Mouse (Mus musculus) heart, embryonic 16.5 days (tissue): ENCODE results near the gene Cerkl. TPM values are rescaled to one million over a fixed set of nuclear protein-coding genes. Genes with fewer than 3 reads are reported as not detected.

Experiments used
- ATAC-seq: fragments of 200-750 bp; cut with Nextera tagmentation; replicated peaks from 2 replicates; pipeline ENCODE4 v1.8.0; 2017; ENCODE audit warnings: moderate number of reproducible peaks; ENCODE audit not compliant: insufficient read depth, low FRiP score; ENCODE audit errors: extremely low read depth
- H3K27ac ChIP-seq: fragments of 300-500 bp; sonication (generic); 2 replicates; pipeline ENCODE4 v1.5.1; 2014; ENCODE audit warnings: mild to moderate bottlenecking, low read length, control low read depth, moderate library complexity
- H3K27me3 ChIP-seq: fragments of 300-500 bp; sonication (generic); 2 replicates; pipeline ENCODE4 v1.6.1; 2014; ENCODE audit warnings: low read length, mixed read lengths; ENCODE audit not compliant: control insufficient read depth, insufficient read depth
- H3K36me3 ChIP-seq: fragments of 300-500 bp; sonication (generic); 2 replicates; pipeline ENCODE4 v1.6.1; 2014; ENCODE audit not compliant: control insufficient read depth, insufficient read depth
- H3K4me1 ChIP-seq: fragments of 300-500 bp; sonication (generic); 2 replicates; pipeline ENCODE4 v1.6.1; 2014; ENCODE audit warnings: low read length, mixed read lengths; ENCODE audit not compliant: control insufficient read depth, insufficient read depth
- H3K4me2 ChIP-seq: fragments of 300-500 bp; sonication (generic); 2 replicates; pipeline ENCODE4 v1.6.1; 2014; ENCODE audit warnings: low read depth, mild to moderate bottlenecking, control low read depth, low read length
- H3K4me3 ChIP-seq: fragments of 300-500 bp; sonication (generic); 2 replicates; pipeline ENCODE4 v1.5.1; 2014; ENCODE audit warnings: mild to moderate bottlenecking, control low read depth, low read length
- H3K9ac ChIP-seq: fragments of 300-500 bp; sonication (generic); 2 replicates; pipeline ENCODE4 v1.6.1; 2014; ENCODE audit warnings: low read length, control low read depth
- H3K9me3 ChIP-seq: fragments of 300-500 bp; sonication (generic); replicated peaks from 2 replicates; pipeline ENCODE4 v1.6.1; 2016; ENCODE audit warnings: low read length; ENCODE audit not compliant: control insufficient read depth
- WGBS: fragments of 180-500 bp; shearing (Covaris S2); extraction: QIAGEN DNeasy Blood & Tissue Kit; methylation state at CpG from one replicate; pipeline ENCODE4 v1.1.7; 2014; 5-methylcytosine and 5-hydroxymethylcytosine counted together
- polyA plus RNA-seq: library from polyadenylated mRNA; unstranded; fragments of >200 nt; fragmentation: Nextera tagmentation; extraction: Ambion mirVana; gene quantifications from 2 replicates; pipeline ENCODE4 v1.2.1, GENCODE M21; 2015

Gene Cerkl
- polyA plus RNA-seq, 1 experiment from 2014 or later, result 0.42 TPM

- H3K36me3 ChIP-seq, result no peaks in the 10 kb centered on the region
- H3K27ac ChIP-seq, result no peak overlapping the region
- H3K4me3 ChIP-seq, result no peak overlapping the region
- WGBS, result 81% methylated on average over 3 of the region's 3 CpGs
- H3K9ac ChIP-seq, result no peak overlapping the region
- ATAC-seq, result no peak
- no peak overlapping the region for H3K4me2 ChIP-seq
- H3K27me3 ChIP-seq, result no peaks in the 10 kb centered on the region
- no peaks in the 10 kb centered on the region for H3K4me1 ChIP-seq
- no peaks in the 10 kb centered on the region for H3K9me3 ChIP-seq
Measured at GRCm38 (mm10) chr2:79357835-79358234, 98.8 kb downstream of the Cerkl start.

- H3K27me3 ChIP-seq, result no peaks in the 10 kb centered on the region
- no peak for ATAC-seq
- no peak overlapping the region for H3K27ac ChIP-seq
- H3K9ac ChIP-seq, result no peak overlapping the region
- WGBS, result 80% methylated on average over 16 of the region's 16 CpGs
- H3K36me3 ChIP-seq, result no peaks in the 10 kb centered on the region
- H3K4me1 ChIP-seq, result no peaks in the 10 kb centered on the region
- no peak overlapping the region for H3K4me2 ChIP-seq
- no peaks in the 10 kb centered on the region for H3K9me3 ChIP-seq
- no peak overlapping the region for H3K4me3 ChIP-seq
Measured at GRCm38 (mm10) chr2:79354773-79355172, 101.8 kb downstream of the Cerkl start.

GRCm38 (mm10) chr2:79352100-79352802, 104.3 kb downstream of the Cerkl start:
- H3K9ac ChIP-seq, result no peak overlapping the region
- H3K9me3 ChIP-seq, result no peaks in the 10 kb centered on the region
- no peak overlapping the region for H3K4me3 ChIP-seq
- H3K4me2 ChIP-seq, result no peak overlapping the region
- no peaks in the 10 kb centered on the region for H3K27me3 ChIP-seq
- ATAC-seq, result no peak
- WGBS, result 81% methylated on average over 4 of the region's 4 CpGs
- H3K27ac ChIP-seq, result no peak overlapping the region
- no peaks in the 10 kb centered on the region for H3K36me3 ChIP-seq
- no peaks in the 10 kb centered on the region for H3K4me1 ChIP-seq

GRCm38 (mm10) chr2:79351179-79352099, 105.1 kb downstream of the Cerkl start:
- no peaks in the 10 kb centered on the region for H3K9me3 ChIP-seq
- H3K27ac ChIP-seq, result no peak overlapping the region
- H3K4me2 ChIP-seq, result no peak overlapping the region
- ATAC-seq, result no peak
- no peaks in the 10 kb centered on the region for H3K36me3 ChIP-seq
- no peaks in the 10 kb centered on the region for H3K27me3 ChIP-seq
- H3K4me1 ChIP-seq, result no peaks in the 10 kb centered on the region
- no peak overlapping the region for H3K4me3 ChIP-seq
- H3K9ac ChIP-seq, result no peak overlapping the region
- 84% methylated on average over 6 of the region's 6 CpGs for WGBS

- no peaks in the 10 kb centered on the region for H3K36me3 ChIP-seq
- H3K9me3 ChIP-seq, result no peaks in the 10 kb centered on the region
- H3K4me3 ChIP-seq, result no peak overlapping the region
- no peak overlapping the region for H3K27ac ChIP-seq
- 83% methylated on average over 8 of the region's 8 CpGs for WGBS
- no peak overlapping the region for H3K4me2 ChIP-seq
- H3K27me3 ChIP-seq, result no peaks in the 10 kb centered on the region
- H3K9ac ChIP-seq, result no peak overlapping the region
- ATAC-seq, result no peak
- no peaks in the 10 kb centered on the region for H3K4me1 ChIP-seq
Measured at GRCm38 (mm10) chr2:79343115-79343514, 113.5 kb downstream of the Cerkl start.

GRCm38 (mm10) chr2:79339003-79339402, 117.6 kb downstream of the Cerkl start:
- Histone ChIP-seq H3K27me3 (no peaks in the 10 kb centered on the region), H3K4me3 (no peak overlapping the region), H3K9me3 (no peaks in the 10 kb centered on the region; the same call in 1 of the 2 replicates), H3K36me3 (no peaks in the 10 kb centered on the region), H3K9ac (no peak overlapping the region), H3K4me1 (no peaks in the 10 kb centered on the region), H3K27ac (no peak overlapping the region), H3K4me2 (no peak overlapping the region)
- WGBS, result 76% methylated on average over 1 of the region's 1 CpGs
- ATAC-seq, result no peak

GRCm38 (mm10) chr2:79336141-79336540, 120.4 kb downstream of the Cerkl start:
- H3K27me3 ChIP-seq, result no peaks in the 10 kb centered on the region
- 85% methylated on average over 1 of the region's 1 CpGs for WGBS
- H3K36me3 ChIP-seq, result no peaks in the 10 kb centered on the region
- H3K4me3 ChIP-seq, result no peak overlapping the region
- H3K4me1 ChIP-seq, result no peaks in the 10 kb centered on the region
- no peak overlapping the region for H3K27ac ChIP-seq
- H3K9ac ChIP-seq, result no peak overlapping the region
- no peaks in the 10 kb centered on the region; the same call in 1 of the 2 replicates for H3K9me3 ChIP-seq
- ATAC-seq, result no peak
- no peak overlapping the region for H3K4me2 ChIP-seq

GRCm38 (mm10) chr2:79334661-79335060, 121.9 kb downstream of the Cerkl start:
- Histone ChIP-seq H3K9ac (no peak overlapping the region), H3K4me3 (no peak overlapping the region), H3K9me3 (no peaks in the 10 kb centered on the region; the same call in 1 of the 2 replicates), H3K4me2 (no peak overlapping the region), H3K36me3 (no peaks in the 10 kb centered on the region), H3K4me1 (no peaks in the 10 kb centered on the region), H3K27me3 (no peaks in the 10 kb centered on the region), H3K27ac (no peak overlapping the region)
- no peak for ATAC-seq

GRCm38 (mm10) chr2:79328079-79328478, 128.5 kb downstream of the Cerkl start:
- Histone ChIP-seq H3K4me3 (no peak overlapping the region), H3K4me2 (no peak overlapping the region), H3K27ac (no peak overlapping the region), H3K4me1 (no peaks in the 10 kb centered on the region), H3K9me3 (no peaks in the 10 kb centered on the region), H3K27me3 (no peaks in the 10 kb centered on the region), H3K9ac (no peak overlapping the region), H3K36me3 (no peaks in the 10 kb centered on the region)
- ATAC-seq, result no peak
- WGBS, result 62% methylated on average over 2 of the region's 2 CpGs
